Mouse (Mus musculus): ENCODE results near the gene Fam241a. TPM values are rescaled to one million over a fixed set of nuclear protein-coding genes. Genes with fewer than 3 reads are reported as not detected.

Gene Fam241a
- polyA plus RNA-seq, 1 experiment from 2014 or later = 15.1 TPM

GRCm38 (mm10) chr3:127890008-127890407 lies 6.1 kb downstream of the Fam241a start:
- no peak overlapping the region for H3K4me2 ChIP-seq (ENCODE audit: low read depth, low read length)
- H3K4me3 ChIP-seq (replicated peaks; ENCODE audit: low read length) = no peak overlapping the region
- ATAC-seq (ENCODE audit: insufficient read depth, low FRiP score) = no peak
- no peak overlapping the region for H3K9ac ChIP-seq (ENCODE audit: low read length)
- H3K9me3 ChIP-seq (replicated peaks; ENCODE audit: control insufficient read depth, low read length) = no peaks in the 10 kb centered on the region
- peaks cover 7% of the 10 kb centered on the region; the same call in 1 of the 2 replicates for H3K4me1 ChIP-seq (ENCODE audit: control insufficient read depth, insufficient read depth, low read length)
- H3K27me3 ChIP-seq (ENCODE audit: control insufficient read depth, insufficient read depth, low read length) = no peaks in the 10 kb centered on the region
- H3K27ac ChIP-seq (ENCODE audit: low read length) = no peak overlapping the region
- no peaks in the 10 kb centered on the region for H3K36me3 ChIP-seq (ENCODE audit: control insufficient read depth, insufficient read depth, low read length)

- no peak for ATAC-seq (ENCODE audit: insufficient read depth, low FRiP score)
- no peaks in the 10 kb centered on the region for H3K36me3 ChIP-seq (ENCODE audit: control insufficient read depth, insufficient read depth, low read length)
These were observed 6.6 kb downstream of the Fam241a start for GRCm38 (mm10) chr3:127889570-127889969.

GRCm38 (mm10) chr3:127881684-127882083 lies 14.4 kb downstream of the Fam241a start:
- no peak overlapping the region for H3K4me2 ChIP-seq (ENCODE audit: low read depth, low read length)
- no peaks in the 10 kb centered on the region for H3K36me3 ChIP-seq (ENCODE audit: control insufficient read depth, insufficient read depth, low read length)

More at GRCm38 (mm10) chr3:127889570-127889969, 6.6 kb downstream of the Fam241a start:
- Histone ChIP-seq H3K4me2 (ENCODE audit: low read depth, low read length) (no peak overlapping the region), H3K4me3 (replicated peaks; ENCODE audit: low read length) (no peak overlapping the region), H3K9me3 (replicated peaks; ENCODE audit: control insufficient read depth, low read length) (no peaks in the 10 kb centered on the region), H3K27me3 (ENCODE audit: control insufficient read depth, insufficient read depth, low read length) (no peaks in the 10 kb centered on the region), H3K9ac (ENCODE audit: low read length) (no peak overlapping the region), H3K4me1 (ENCODE audit: control insufficient read depth, insufficient read depth, low read length) (peaks cover 7% of the 10 kb centered on the region; the same call in 1 of the 2 replicates), H3K27ac (ENCODE audit: low read length) (no peak overlapping the region)
- 59% methylated on average over 3 of the region's 3 CpGs for WGBS

GRCm38 (mm10) chr3:127879968-127880367 lies 16.2 kb downstream of the Fam241a start:
- Histone ChIP-seq H3K27me3 (ENCODE audit: control insufficient read depth, insufficient read depth, low read length) (no peaks in the 10 kb centered on the region), H3K4me2 (ENCODE audit: low read depth, low read length) (no peak overlapping the region), H3K9ac (ENCODE audit: low read length) (no peak overlapping the region), H3K4me3 (replicated peaks; ENCODE audit: low read length) (no peak overlapping the region), H3K4me1 (ENCODE audit: control insufficient read depth, insufficient read depth, low read length) (peaks cover 9% of the 10 kb centered on the region; the same call in 1 of the 2 replicates), H3K9me3 (replicated peaks; ENCODE audit: control insufficient read depth, low read length) (no peaks in the 10 kb centered on the region), H3K27ac (ENCODE audit: low read length) (no peak overlapping the region), H3K36me3 (ENCODE audit: control insufficient read depth, insufficient read depth, low read length) (no peaks in the 10 kb centered on the region)
- no peak for ATAC-seq (ENCODE audit: insufficient read depth, low FRiP score)
- WGBS = 85% methylated on average over 3 of the region's 3 CpGs

More at GRCm38 (mm10) chr3:127881684-127882083, 14.4 kb downstream of the Fam241a start:
- Histone ChIP-seq H3K27ac (ENCODE audit: low read length) (no peak overlapping the region), H3K9ac (ENCODE audit: low read length) (no peak overlapping the region), H3K9me3 (replicated peaks; ENCODE audit: control insufficient read depth, low read length) (no peaks in the 10 kb centered on the region), H3K4me1 (ENCODE audit: control insufficient read depth, insufficient read depth, low read length) (peaks cover 9% of the 10 kb centered on the region; the same call in 1 of the 2 replicates), H3K4me3 (replicated peaks; ENCODE audit: low read length) (no peak overlapping the region), H3K27me3 (ENCODE audit: control insufficient read depth, insufficient read depth, low read length) (no peaks in the 10 kb centered on the region)
- 61% methylated on average over 2 of the region's 2 CpGs for WGBS
- no peak for ATAC-seq (ENCODE audit: insufficient read depth, low FRiP score)

GRCm38 (mm10) chr3:127875509-127875908 lies 20.6 kb downstream of the Fam241a start:
- Histone ChIP-seq H3K9me3 (replicated peaks; ENCODE audit: control insufficient read depth, low read length) (no peaks in the 10 kb centered on the region), H3K4me2 (ENCODE audit: low read depth, low read length) (no peak overlapping the region), H3K4me1 (ENCODE audit: control insufficient read depth, insufficient read depth, low read length) (peaks cover 10% of the 10 kb centered on the region), H3K36me3 (ENCODE audit: control insufficient read depth, insufficient read depth, low read length) (no peaks in the 10 kb centered on the region), H3K27ac (ENCODE audit: low read length) (no peak overlapping the region), H3K4me3 (replicated peaks; ENCODE audit: low read length) (no peak overlapping the region), H3K9ac (ENCODE audit: low read length) (no peak overlapping the region), H3K27me3 (ENCODE audit: control insufficient read depth, insufficient read depth, low read length) (no peaks in the 10 kb centered on the region)
- ATAC-seq (ENCODE audit: insufficient read depth, low FRiP score) = no peak
- 82% methylated on average over 2 of the region's 2 CpGs for WGBS

GRCm38 (mm10) chr3:127875059-127875458 lies 21.1 kb downstream of the Fam241a start:
- Histone ChIP-seq H3K4me3 (replicated peaks; ENCODE audit: low read length) (no peak overlapping the region), H3K36me3 (ENCODE audit: control insufficient read depth, insufficient read depth, low read length) (no peaks in the 10 kb centered on the region), H3K9ac (ENCODE audit: low read length) (no peak overlapping the region), H3K4me2 (ENCODE audit: low read depth, low read length) (no peak overlapping the region), H3K27me3 (ENCODE audit: control insufficient read depth, insufficient read depth, low read length) (no peaks in the 10 kb centered on the region), H3K27ac (ENCODE audit: low read length) (no peak overlapping the region; the same call in 1 of the 2 replicates), H3K4me1 (ENCODE audit: control insufficient read depth, insufficient read depth, low read length) (peaks cover 10% of the 10 kb centered on the region), H3K9me3 (replicated peaks; ENCODE audit: control insufficient read depth, low read length) (no peaks in the 10 kb centered on the region)
- WGBS = 63% methylated on average over 7 of the region's 7 CpGs
- no peak for ATAC-seq (ENCODE audit: insufficient read depth, low FRiP score)

- H3K4me1 ChIP-seq (ENCODE audit: control insufficient read depth, insufficient read depth, low read length) = peaks cover 10% of the 10 kb centered on the region
- H3K27ac ChIP-seq (ENCODE audit: low read length) = peak overlapping the region; percentile 27; the same call in 1 of the 2 replicates
- no peaks in the 10 kb centered on the region for H3K9me3 ChIP-seq (replicated peaks; ENCODE audit: control insufficient read depth, low read length)
- no peak overlapping the region for H3K4me2 ChIP-seq (ENCODE audit: low read depth, low read length)
- H3K9ac ChIP-seq (ENCODE audit: low read length) = no peak overlapping the region
- peak; percentile 74; the same call in 1 of the 2 replicates for ATAC-seq (ENCODE audit: insufficient read depth, low FRiP score)
- no peaks in the 10 kb centered on the region for H3K27me3 ChIP-seq (ENCODE audit: control insufficient read depth, insufficient read depth, low read length)
- H3K36me3 ChIP-seq (ENCODE audit: control insufficient read depth, insufficient read depth, low read length) = no peaks in the 10 kb centered on the region
- WGBS = 26% methylated on average over 4 of the region's 4 CpGs
- no peak overlapping the region for H3K4me3 ChIP-seq (replicated peaks; ENCODE audit: low read length)
These were observed 21.8 kb downstream of the Fam241a start for GRCm38 (mm10) chr3:127874254-127874883.

GRCm38 (mm10) chr3:127871575-127871974 lies 24.5 kb downstream of the Fam241a start:
- H3K27ac ChIP-seq (ENCODE audit: low read length) = peak overlapping the region; percentile 42; the same call in 1 of the 2 replicates
- peaks cover 13% of the 10 kb centered on the region for H3K4me1 ChIP-seq (ENCODE audit: control insufficient read depth, insufficient read depth, low read length)
- H3K9me3 ChIP-seq (replicated peaks; ENCODE audit: control insufficient read depth, low read length) = no peaks in the 10 kb centered on the region
- 70% methylated on average over 9 of the region's 9 CpGs for WGBS
- H3K4me2 ChIP-seq (ENCODE audit: low read depth, low read length) = no peak overlapping the region
- H3K4me3 ChIP-seq (replicated peaks; ENCODE audit: low read length) = no peak overlapping the region
- ATAC-seq (ENCODE audit: insufficient read depth, low FRiP score) = no peak
- no peak overlapping the region for H3K9ac ChIP-seq (ENCODE audit: low read length)
- no peaks in the 10 kb centered on the region for H3K36me3 ChIP-seq (ENCODE audit: control insufficient read depth, insufficient read depth, low read length)
- no peaks in the 10 kb centered on the region for H3K27me3 ChIP-seq (ENCODE audit: control insufficient read depth, insufficient read depth, low read length)

- WGBS = 60% methylated on average over 5 of the region's 5 CpGs
- peaks cover 19% of the 10 kb centered on the region for H3K4me1 ChIP-seq (ENCODE audit: control insufficient read depth, insufficient read depth, low read length)
- no peak overlapping the region for H3K9ac ChIP-seq (ENCODE audit: low read length)
- no peak overlapping the region for H3K4me2 ChIP-seq (ENCODE audit: low read depth, low read length)
- no peak overlapping the region for H3K27ac ChIP-seq (ENCODE audit: low read length)
- ATAC-seq (ENCODE audit: insufficient read depth, low FRiP score) = no peak
- no peak overlapping the region for H3K4me3 ChIP-seq (replicated peaks; ENCODE audit: low read length)
- H3K9me3 ChIP-seq (replicated peaks; ENCODE audit: control insufficient read depth, low read length) = no peaks in the 10 kb centered on the region
- H3K27me3 ChIP-seq (ENCODE audit: control insufficient read depth, insufficient read depth, low read length) = no peaks in the 10 kb centered on the region
- H3K36me3 ChIP-seq (ENCODE audit: control insufficient read depth, insufficient read depth, low read length) = no peaks in the 10 kb centered on the region
These were observed 27.2 kb downstream of the Fam241a start for GRCm38 (mm10) chr3:127868880-127869279.

Measured in stomach, embryonic 16.5 days (tissue).